Mouse (Mus musculus) MEL (cell line): ENCODE measurements around the gene Slc35g2.

Source experiments
- BHLHE40 ChIP-seq: IDR thresholded peaks from 2 replicates; pipeline ENCODE4 v1.6.1; 2012; ENCODE audit warnings: low read depth, mild to moderate bottlenecking, inconsistent platforms, low read length, improper control_type of control experiment, borderline replicate concordance
- CTCF ChIP-seq, 3 experiments: IDR thresholded peaks in 2 of 3; conservative IDR thresholded peaks in 1 of 3; 2 replicates each; pipeline ENCODE4 v1.5.1; 2011 to 2012; ENCODE audit warnings: low read length in 3 of 3, low read depth in 2 of 3, mild to moderate bottlenecking in 2 of 3, improper control_type of control experiment in 1 of 3, inconsistent platforms in 1 of 3, mixed read lengths in 1 of 3, moderate library complexity in 1 of 3; ENCODE audit not compliant: control insufficient read depth in 1 of 3, insufficient read depth in 1 of 3, poor library complexity in 1 of 3, severe bottlenecking in 1 of 3
- EP300 ChIP-seq, 2 experiments: IDR thresholded peaks; 2 replicates each; pipeline ENCODE4 v1.6.1; 2011; ENCODE audit warnings: improper control_type of control experiment in 2 of 2, low read length in 2 of 2, low read depth in 1 of 2, mild to moderate bottlenecking in 1 of 2
- NRF1 ChIP-seq: IDR thresholded peaks from 2 replicates; pipeline ENCODE4 v1.6.1; 2014; ENCODE audit warnings: low read depth, mild to moderate bottlenecking, inconsistent platforms, low read length, improper control_type of control experiment, moderate library complexity; ENCODE audit not compliant: poor library complexity, insufficient read depth, severe bottlenecking
- POLR2A ChIP-seq, 2 experiments: IDR thresholded peaks; 2 replicates each; pipeline ENCODE4 v1.6.1; 2011 to 2012; ENCODE audit warnings: low read length in 2 of 2, mild to moderate bottlenecking in 2 of 2, control low read depth in 1 of 2, improper control_type of control experiment in 1 of 2, low read depth in 1 of 2, moderate library complexity in 1 of 2; ENCODE audit not compliant: control insufficient read depth in 1 of 2, insufficient read depth in 1 of 2, poor library complexity in 1 of 2

DNA sequence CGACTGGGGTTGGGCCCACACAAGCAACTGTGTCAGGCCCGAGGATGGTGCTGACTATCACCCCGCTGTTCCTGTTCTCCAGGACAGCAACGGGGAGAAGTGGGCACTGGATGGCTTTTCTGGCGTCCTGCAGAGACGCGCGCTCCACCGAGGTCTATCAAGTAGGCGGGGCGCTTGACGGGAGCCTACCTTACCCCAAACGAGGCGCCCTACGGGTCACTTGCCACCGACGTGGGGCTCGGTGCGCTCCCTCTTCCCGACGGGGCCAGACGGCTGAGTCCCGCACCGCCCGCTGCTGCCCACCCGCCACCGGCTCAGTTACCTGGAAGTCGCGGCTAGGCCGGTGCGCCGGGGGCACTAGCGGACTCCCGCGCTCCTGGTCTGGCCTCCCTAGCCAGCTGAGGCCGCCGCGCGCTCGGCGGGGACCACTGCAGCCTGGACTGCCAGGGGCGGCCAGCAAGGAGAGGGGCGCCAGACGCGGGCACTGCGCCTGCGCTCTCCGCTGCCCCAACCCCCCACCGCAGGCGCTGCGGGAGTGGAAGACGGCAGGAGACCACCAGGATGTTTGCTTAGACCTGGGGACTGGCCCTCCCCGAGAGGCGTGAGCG lies at the start of gene Slc35g2:
- TF ChIP-seq CTCF (IDR thresholded peaks at IDR 0.05 in 2 of 3, conservative IDR thresholded peaks at IDR 0.05 in 1 of 3; ENCODE audit: control insufficient read depth in 1 of 3, insufficient read depth in 1 of 3, low read depth in 2 of 3, low read length in 3 of 3, poor library complexity in 1 of 3, severe bottlenecking in 1 of 3) (no peak), NRF1 (no peak), POLR2A (IDR thresholded peaks at IDR 0.05; ENCODE audit: control insufficient read depth in 1 of 2, insufficient read depth in 1 of 2, low read depth in 1 of 2, low read length in 2 of 2, poor library complexity in 1 of 2) (no peak), EP300 (IDR thresholded peaks at IDR 0.05; ENCODE audit: low read depth in 1 of 2, low read length in 2 of 2) (no peak), BHLHE40 (no peak)
